Mouse (Mus musculus) small intestine, adult 2 months (tissue): ENCODE results near the gene Mgll.

Experiments used
- CTCF ChIP-seq: fragments of 200-500 bp; IDR thresholded peaks from 2 replicates; pipeline ENCODE4 v1.5.1; 2012; ENCODE audit warnings: low read depth, mild to moderate bottlenecking, control low read depth, inconsistent platforms, low read length, moderate library complexity, mixed read lengths; ENCODE audit not compliant: insufficient replicate concordance, insufficient read length; ENCODE audit errors: extremely low read depth
- POLR2A ChIP-seq: fragments of 200-500 bp; IDR thresholded peaks from 2 replicates; pipeline ENCODE4 v1.6.1; 2012; ENCODE audit warnings: low read depth, mild to moderate bottlenecking, control low read depth, inconsistent platforms, low read length, moderate library complexity

- TF ChIP-seq CTCF, result no peak
- TF ChIP-seq POLR2A, result no peak
Measured at GRCm38 (mm10) chr6:88741791-88742190, 17.6 kb downstream of the Mgll start.
